8 mouse cellular contexts compared by ENCODE assay signal in genomic region chr3:17616439-17617070, GRCm38 (mm10).
DNase-seq lines count a peak whose midpoint lies in the region; ATAC-seq lines count a peak whose summit lies in the region.

No protein-coding gene starts in this region.

- WGBS in hindbrain, embryonic 13.5 days, result 63% methylated on average over 2 of the region's 2 CpGs
- 80% methylated on average over 2 of the region's 2 CpGs for WGBS in hindbrain, embryonic 10.5 days
- 20% methylated on average over 2 of the region's 2 CpGs for WGBS in forebrain, embryonic 13.5 days
- WGBS in intestine, embryonic 16.5 days, result 48% methylated on average over 2 of the region's 2 CpGs

- DNase-seq in hindbrain, embryonic 10.5 days (ENCODE audit: low spot score), result no peak
- DNase-seq in left cerebral cortex, postnatal 25 days (ENCODE audit: low spot score in 2 of 2), result peak; percentile 50 to 57
- DNase-seq in ovary, postnatal 14 days (ENCODE audit: low spot score), result peak; percentile 5
- no peak for DNase-seq in T-cell, adult 2 months (ENCODE audit: low spot score)

- ATAC-seq in hindbrain, embryonic 13.5 days (ENCODE audit: low FRiP score), result peak; percentile 90
- peak; percentile 95 for ATAC-seq in forebrain, embryonic 13.5 days
- ATAC-seq in intestine, embryonic 16.5 days, result peak; percentile 67
- no peak for ATAC-seq in granulocyte monocyte progenitor cell, adult 5-6 weeks (replicated peaks; ENCODE audit: poor library complexity, severe bottlenecking)

- no peak overlapping the region for H3K4me2 ChIP-seq in hindbrain, embryonic 13.5 days
- no peak overlapping the region for H3K4me2 ChIP-seq in forebrain, embryonic 13.5 days
- H3K4me2 ChIP-seq in intestine, embryonic 16.5 days (ENCODE audit: low read depth, low read length), result no peak overlapping the region

- H3K27ac ChIP-seq in hindbrain, embryonic 13.5 days, result peak overlapping the region; percentile 69
- no peak overlapping the region for H3K27ac ChIP-seq in hindbrain, embryonic 10.5 days
- peak overlapping the region; percentile 31; the same call in 1 of the 2 replicates for H3K27ac ChIP-seq in forebrain, embryonic 13.5 days
- no peak overlapping the region for H3K27ac ChIP-seq in intestine, embryonic 16.5 days (ENCODE audit: low read length)

- intact Hi-C loops in left cerebral cortex, postnatal 25 days (cut with DNase I), result no loop called here

- no peaks in the 10 kb centered on the region for H3K36me3 ChIP-seq in hindbrain, embryonic 13.5 days
- no peaks in the 10 kb centered on the region for H3K36me3 ChIP-seq in hindbrain, embryonic 10.5 days
- no peaks in the 10 kb centered on the region for H3K36me3 ChIP-seq in forebrain, embryonic 13.5 days (ENCODE audit: poor library complexity, severe bottlenecking)
- no peaks in the 10 kb centered on the region for H3K36me3 ChIP-seq in intestine, embryonic 16.5 days (ENCODE audit: control insufficient read depth, insufficient read depth, low read length)

- H3K27me3 ChIP-seq in hindbrain, embryonic 13.5 days, result no peaks in the 10 kb centered on the region
- H3K27me3 ChIP-seq in hindbrain, embryonic 10.5 days (ENCODE audit: insufficient read depth, poor library complexity, severe bottlenecking), result no peaks in the 10 kb centered on the region
- H3K27me3 ChIP-seq in forebrain, embryonic 13.5 days, result peaks cover 24% of the 10 kb centered on the region
- H3K27me3 ChIP-seq in intestine, embryonic 16.5 days (replicated peaks; ENCODE audit: control insufficient read depth, insufficient read depth, low read length), result no peaks in the 10 kb centered on the region

- H3K9me3 ChIP-seq in hindbrain, embryonic 13.5 days, result no peaks in the 10 kb centered on the region
- H3K9me3 ChIP-seq in hindbrain, embryonic 10.5 days, result no peaks in the 10 kb centered on the region
- no peaks in the 10 kb centered on the region for H3K9me3 ChIP-seq in forebrain, embryonic 13.5 days (replicated peaks)
- no peaks in the 10 kb centered on the region for H3K9me3 ChIP-seq in intestine, embryonic 16.5 days (ENCODE audit: control insufficient read depth, low read length)

- no peak overlapping the region for H3K9ac ChIP-seq in hindbrain, embryonic 13.5 days
- H3K9ac ChIP-seq in forebrain, embryonic 13.5 days, result no peak overlapping the region
- no peak overlapping the region for H3K9ac ChIP-seq in intestine, embryonic 16.5 days (ENCODE audit: low read depth, low read length)

- peaks cover 9% of the 10 kb centered on the region for H3K4me1 ChIP-seq in hindbrain, embryonic 13.5 days (replicated peaks)
- H3K4me1 ChIP-seq in hindbrain, embryonic 10.5 days (replicated peaks), result peaks cover 12% of the 10 kb centered on the region; the same call in 1 of the 2 replicates
- peaks cover 13% of the 10 kb centered on the region; the same call in 1 of the 2 replicates for H3K4me1 ChIP-seq in forebrain, embryonic 13.5 days
- no peaks in the 10 kb centered on the region for H3K4me1 ChIP-seq in intestine, embryonic 16.5 days (ENCODE audit: control insufficient read depth, insufficient read depth, low read length)

- H3K4me3 ChIP-seq in hindbrain, embryonic 13.5 days, result no peak overlapping the region
- no peak overlapping the region for H3K4me3 ChIP-seq in hindbrain, embryonic 10.5 days
- no peak overlapping the region for H3K4me3 ChIP-seq in forebrain, embryonic 13.5 days
- no peak overlapping the region for H3K4me3 ChIP-seq in intestine, embryonic 16.5 days (ENCODE audit: low read length)

Comparison
In these comparisons a context has a peak if more than half of its experiments do, and no peak if none do; other contexts are left out.
1. H3K27ac ChIP-seq: peak in hindbrain, embryonic 13.5 days (single experiment) and forebrain, embryonic 13.5 days (single experiment); none in hindbrain, embryonic 10.5 days (single experiment) and intestine, embryonic 16.5 days (single experiment).
2. DNase-seq: peak in left cerebral cortex, postnatal 25 days (2 of 2) and ovary, postnatal 14 days (single experiment); none in hindbrain, embryonic 10.5 days (single experiment) and T-cell, adult 2 months (single experiment).